ENCODE assay signal across 8 mouse cellular contexts in the genomic region with DNA sequence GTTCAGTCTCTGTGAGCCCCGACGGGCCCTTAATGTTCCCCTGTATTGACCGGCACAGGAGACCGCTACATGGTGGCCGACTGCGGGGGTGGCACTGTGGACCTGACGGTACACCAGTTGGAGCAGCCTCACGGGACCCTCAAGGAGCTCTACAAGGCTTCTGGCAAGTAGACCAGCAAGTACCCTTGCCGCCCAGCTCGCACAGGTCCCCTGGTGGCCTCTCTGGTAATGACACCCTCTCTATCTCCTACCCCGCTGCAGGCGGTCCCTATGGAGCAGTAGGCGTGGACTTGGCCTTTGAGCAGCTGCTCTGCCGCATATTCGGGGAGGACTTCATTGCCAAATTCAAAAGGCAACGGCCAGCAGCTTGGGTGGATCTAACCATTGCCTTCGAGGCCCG. TPM values are rescaled to one million over a fixed set of nuclear protein-coding genes. Genes with fewer than 3 reads are reported as not detected.
DNase-seq lines count a peak whose midpoint lies in the region; ATAC-seq lines count a peak whose summit lies in the region.

No protein-coding gene starts in this region.

- H3K4me1 ChIP-seq in heart, embryonic 15.5 days (replicated peaks): peaks cover 25% of the 10 kb centered on the region

- H3K4me2 ChIP-seq in heart, embryonic 15.5 days: peak overlapping the region; percentile 23

- H3K4me3 ChIP-seq in heart, embryonic 15.5 days: no peak overlapping the region

- H3K27ac ChIP-seq in heart, embryonic 15.5 days: peak overlapping the region; percentile 18; the same call in 1 of the 2 replicates

- H3K9me3 ChIP-seq in heart, embryonic 15.5 days (replicated peaks): no peaks in the 10 kb centered on the region

- no peak overlapping the region for H3K9ac ChIP-seq in heart, embryonic 15.5 days

- 32% methylated on average over 18 of the region's 18 CpGs for WGBS in heart, embryonic 15.5 days

- no peaks in the 10 kb centered on the region for H3K27me3 ChIP-seq in heart, embryonic 15.5 days

- peak; percentile 90 for ATAC-seq in erythroid progenitor cell, adult 5-6 weeks (replicated peaks; ENCODE audit: low FRiP score, poor library complexity, severe bottlenecking)
- ATAC-seq in heart, embryonic 15.5 days (replicated peaks; ENCODE audit: insufficient number of reproducible peaks, insufficient read depth, low FRiP score, low read depth): 0 out of 2 replicates have a peak, but pooled peaks have one; percentile 31
- ATAC-seq in neutrophil, adult 5-6 weeks (ENCODE audit: extremely low read depth, insufficient number of reproducible peaks, low FRiP score, poor library complexity, severe bottlenecking): peak; percentile 34; the same call in 1 of the 2 replicates

- DNase-seq in A20 (ENCODE audit: low read depth, low spot score) (peak; percentile 70), adipocyte (ENCODE audit: low spot score) (peak; percentile 39)
- DNase-seq in kidney, postnatal 4 days: peak; percentile 90 to 92
- DNase-seq in lung, adult 18-20 months: peak; percentile 76 to 82
- DNase-seq in thymus, postnatal 0 days (ENCODE audit: low spot score): peak; percentile 70

- H3K36me3 ChIP-seq in heart, embryonic 15.5 days: peaks cover 32% of the 10 kb centered on the region

RNA-seq across cellular contexts. Expression of a gene that starts 9.3 kb away (rescaled TPM):
- total RNA-seq in erythroid progenitor cell, adult 5-6 weeks (2015; ENCODE audit: low replicate concordance): not detected in 2 replicates
- not detected in 2 replicates for total RNA-seq in erythroid progenitor cell, adult 5-6 weeks (2017; ENCODE audit: low replicate concordance)
- not detected in 2 replicates for polyA plus RNA-seq in heart, embryonic 15.5 days (2015; fragmentation: Nextera tagmentation; extraction: Ambion mirVana)
- not detected in 2 replicates for total RNA-seq in neutrophil, adult 5-6 weeks (2017)
- not detected in 2 replicates for polyA plus RNA-seq in thymus, postnatal 0 days (2015; fragmentation: Nextera tagmentation; extraction: Ambion mirVana)

RNA-seq across cellular contexts. Expression of a gene that starts 15.5 kb away (rescaled TPM):
- not detected in 2 replicates for total RNA-seq in erythroid progenitor cell, adult 5-6 weeks (2015; ENCODE audit: low replicate concordance)
- not detected in 2 replicates for total RNA-seq in erythroid progenitor cell, adult 5-6 weeks (2017; ENCODE audit: low replicate concordance)
- polyA plus RNA-seq in heart, embryonic 15.5 days (2015; fragmentation: Nextera tagmentation; extraction: Ambion mirVana): 10.0 and 11.4 TPM in 2 replicates
- total RNA-seq in neutrophil, adult 5-6 weeks (2017): not detected in 2 replicates
- polyA plus RNA-seq in thymus, postnatal 0 days (2015; fragmentation: Nextera tagmentation; extraction: Ambion mirVana): 1.7 and 2.3 TPM in 2 replicates

RNA-seq across cellular contexts. Expression of a gene that starts 17.3 kb away (rescaled TPM):
- total RNA-seq in erythroid progenitor cell, adult 5-6 weeks (2015; ENCODE audit: low replicate concordance): 124 and 160 TPM in 2 replicates
- 58.5 and 68.4 TPM in 2 replicates for total RNA-seq in erythroid progenitor cell, adult 5-6 weeks (2017; ENCODE audit: low replicate concordance)
- 59.5 and 71.3 TPM in 2 replicates for polyA plus RNA-seq in heart, embryonic 15.5 days (2015; fragmentation: Nextera tagmentation; extraction: Ambion mirVana)
- 10.1 and 11.3 TPM in 2 replicates for total RNA-seq in neutrophil, adult 5-6 weeks (2017)
- 47.8 and 50.6 TPM in 2 replicates for polyA plus RNA-seq in thymus, postnatal 0 days (2015; fragmentation: Nextera tagmentation; extraction: Ambion mirVana)

RNA-seq across cellular contexts. Expression of a gene that starts 37.3 kb away (rescaled TPM):
- total RNA-seq in erythroid progenitor cell, adult 5-6 weeks (2015; ENCODE audit: low replicate concordance): 8.3 and 8.8 TPM in 2 replicates
- 12.5 and 15.1 TPM in 2 replicates for total RNA-seq in erythroid progenitor cell, adult 5-6 weeks (2017; ENCODE audit: low replicate concordance)
- polyA plus RNA-seq in heart, embryonic 15.5 days (2015; fragmentation: Nextera tagmentation; extraction: Ambion mirVana): 7.5 and 10.7 TPM in 2 replicates
- 16.3 and 18.0 TPM in 2 replicates for total RNA-seq in neutrophil, adult 5-6 weeks (2017)
- polyA plus RNA-seq in thymus, postnatal 0 days (2015; fragmentation: Nextera tagmentation; extraction: Ambion mirVana): 5.2 and 7.8 TPM in 2 replicates

RNA-seq across cellular contexts. Expression of a gene that starts 44.2 kb away (rescaled TPM):
- 345 and 367 TPM in 2 replicates for total RNA-seq in erythroid progenitor cell, adult 5-6 weeks (2015; ENCODE audit: low replicate concordance)
- 664 and 783 TPM in 2 replicates for total RNA-seq in erythroid progenitor cell, adult 5-6 weeks (2017; ENCODE audit: low replicate concordance)
- polyA plus RNA-seq in heart, embryonic 15.5 days (2015; fragmentation: Nextera tagmentation; extraction: Ambion mirVana): 49.9 and 61.4 TPM in 2 replicates
- 111 and 116 TPM in 2 replicates for total RNA-seq in neutrophil, adult 5-6 weeks (2017)
- polyA plus RNA-seq in thymus, postnatal 0 days (2015; fragmentation: Nextera tagmentation; extraction: Ambion mirVana): 48.4 and 58.6 TPM in 2 replicates

Comparison
In these comparisons a context has a peak if more than half of its experiments do, and no peak if none do; other contexts are left out.
1. DNase-seq: peak in every context shown above with its lines; median percentile 91 in kidney, postnatal 4 days; 79 in lung, adult 18-20 months; 70 in A20; 70 in thymus, postnatal 0 days; 39 in adipocyte.
2. ATAC-seq: peak in every context shown above with its lines; median percentile 90 in erythroid progenitor cell, adult 5-6 weeks; 34 in neutrophil, adult 5-6 weeks; 31 in heart, embryonic 15.5 days.